Mouse (Mus musculus): ENCODE data around the gene Tsga10ip. TPM values are rescaled to one million over a fixed set of nuclear protein-coding genes. Genes with fewer than 3 reads are reported as not detected.

Gene Tsga10ip
- polyA plus RNA-seq, 1 experiment = 2.6 TPM

DNA sequence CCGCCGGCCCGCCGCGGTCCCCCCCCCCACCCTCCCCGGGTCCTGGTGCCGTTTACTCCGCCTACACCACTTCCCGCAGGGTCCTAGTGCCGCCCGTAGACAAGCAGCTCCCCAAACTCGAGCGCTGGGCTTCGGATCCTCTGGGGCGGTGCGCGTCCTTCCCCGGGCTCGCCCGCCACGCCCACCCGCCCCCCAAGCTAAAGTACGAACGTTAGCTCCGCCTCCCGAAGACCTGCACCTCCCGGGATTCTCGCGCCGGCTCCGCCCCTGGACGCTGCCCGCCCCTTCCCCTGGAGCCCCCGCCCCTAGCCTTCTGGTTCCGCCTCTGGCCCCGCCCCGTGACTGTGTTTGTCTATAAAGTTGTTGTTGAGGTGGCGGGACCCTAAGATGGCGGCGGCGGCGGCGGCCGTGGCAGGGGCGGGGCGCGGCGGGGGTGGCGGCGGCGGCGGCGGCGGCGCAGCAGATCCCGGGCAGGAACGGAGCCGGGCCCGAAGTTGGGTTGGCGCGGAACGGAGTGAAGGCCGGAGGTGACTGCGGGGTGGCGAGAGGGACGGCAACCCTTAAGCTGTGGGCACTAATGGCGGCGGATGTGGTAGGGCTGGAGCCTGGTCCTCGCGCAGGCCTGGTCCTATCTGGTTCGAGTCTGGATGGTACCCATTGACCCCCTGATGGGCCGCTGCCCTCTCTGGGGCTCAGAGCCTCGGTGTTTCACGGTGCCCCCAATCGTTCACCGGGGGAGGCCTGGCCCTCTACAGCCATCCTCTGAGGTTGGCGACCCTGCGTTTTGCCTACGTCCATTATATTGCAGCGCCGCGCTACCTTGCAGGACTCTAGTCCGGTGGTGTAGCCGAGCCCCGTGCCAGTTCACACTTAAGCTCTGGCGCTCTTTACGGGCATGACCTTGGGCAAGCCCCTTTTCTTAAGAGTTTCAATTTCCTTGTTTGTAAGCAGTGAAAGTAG, 22.7 kb upstream of the Tsga10ip start, which contains the start of the genes Drap1 and AI837181:
Drap1 (minus strand) TSS at position 198 of the 960 bp plus-strand sequence.
AI837181 (plus strand) TSS at position 363 of the 960 bp plus-strand sequence.
- H3K4me3 ChIP-seq (replicated peaks) = peak within 1 kb of the TSS; percentile 100
- no peak for TF ChIP-seq GATA1 (IDR thresholded peaks at IDR 0.05; ENCODE audit: borderline replicate concordance, low read length)
- H3K4me1 ChIP-seq = peaks cover 65% of the 10 kb centered on the region
- H3K9me3 ChIP-seq = no peaks in the 10 kb centered on the region
- peaks cover 60% of the 10 kb centered on the region for H3K36me3 ChIP-seq (replicated peaks; ENCODE audit: low read length)
- no peaks in the 10 kb centered on the region for H3K27me3 ChIP-seq (replicated peaks)

DNA sequence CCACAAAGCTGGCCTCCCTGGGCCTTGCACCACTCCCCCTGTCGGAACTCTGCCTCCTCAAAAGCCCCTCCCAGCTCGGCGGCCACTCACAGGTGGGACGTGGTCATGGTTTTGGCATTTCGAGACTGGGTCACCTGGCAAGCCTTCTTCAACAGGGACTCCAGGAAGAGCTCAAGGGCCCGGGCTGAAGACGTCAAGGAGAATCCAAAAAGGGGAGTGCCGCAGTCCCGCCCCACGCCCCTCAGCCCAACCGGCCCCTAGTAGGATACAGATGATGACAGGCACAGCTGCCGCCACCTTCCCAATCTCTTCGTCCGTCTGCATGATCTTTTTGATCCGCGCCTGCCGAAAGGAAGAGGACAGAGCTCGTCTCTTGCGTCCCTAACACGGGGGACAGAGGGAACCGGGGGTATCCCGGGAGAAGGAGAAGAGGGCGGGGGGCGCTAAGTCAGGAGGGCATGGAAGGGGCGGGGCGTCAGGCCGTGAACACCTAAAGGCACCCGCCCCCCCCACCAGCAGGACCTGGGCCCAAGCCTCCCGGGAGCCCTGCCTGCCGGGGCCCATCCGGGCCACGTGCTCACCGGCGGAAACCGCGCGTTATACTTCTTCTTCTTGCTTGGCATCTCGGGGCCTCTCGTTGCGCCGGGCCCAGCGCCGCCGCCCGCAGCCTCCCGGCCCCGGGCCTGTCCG, 21.9 kb upstream of the Tsga10ip start:
- Histone ChIP-seq H3K27me3 (replicated peaks) (no peaks in the 10 kb centered on the region), H3K9me3 (no peaks in the 10 kb centered on the region), H3K36me3 (replicated peaks; ENCODE audit: low read length) (peaks cover 65% of the 10 kb centered on the region), H3K4me3 (replicated peaks) (peak overlapping the region; percentile 100), H3K4me1 (peaks cover 62% of the 10 kb centered on the region)
- TF ChIP-seq GATA1 (IDR thresholded peaks at IDR 0.05; ENCODE audit: borderline replicate concordance, low read length) (no peak), FLI1 (IDR thresholded peaks at IDR 0.05; ENCODE audit: low read length) (no peak)

DNA sequence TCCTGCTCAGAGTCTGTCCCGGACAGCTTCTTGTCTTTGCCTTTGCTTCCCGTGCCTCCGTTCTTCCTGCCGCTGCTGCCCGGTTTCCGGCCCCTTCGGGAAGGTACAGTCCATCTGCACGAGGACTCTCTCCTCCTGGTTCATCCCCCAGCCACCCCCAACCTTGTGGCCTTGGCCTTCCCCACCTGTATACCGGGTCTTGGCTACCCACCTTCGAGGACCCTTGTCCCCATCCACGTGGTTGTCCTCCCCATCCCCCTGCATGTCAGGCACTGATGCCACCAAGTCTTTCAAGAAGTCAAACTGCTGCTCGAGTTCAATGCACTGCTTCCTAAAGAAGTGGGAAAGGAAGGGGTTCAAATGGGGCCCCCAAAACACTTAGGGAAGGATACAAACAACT, 21.2 kb upstream of the Tsga10ip start:
- no peaks in the 10 kb centered on the region for H3K27me3 ChIP-seq (replicated peaks)
- no peak for TF ChIP-seq FLI1 (IDR thresholded peaks at IDR 0.05; ENCODE audit: low read length)
- no peak for TF ChIP-seq GATA1 (IDR thresholded peaks at IDR 0.05; ENCODE audit: borderline replicate concordance, low read length)
- H3K36me3 ChIP-seq (replicated peaks; ENCODE audit: low read length) = peaks cover 65% of the 10 kb centered on the region
- H3K9me3 ChIP-seq = no peaks in the 10 kb centered on the region
- H3K4me1 ChIP-seq = peaks cover 57% of the 10 kb centered on the region
- H3K4me3 ChIP-seq (replicated peaks) = peak overlapping the region; percentile 100

DNA sequence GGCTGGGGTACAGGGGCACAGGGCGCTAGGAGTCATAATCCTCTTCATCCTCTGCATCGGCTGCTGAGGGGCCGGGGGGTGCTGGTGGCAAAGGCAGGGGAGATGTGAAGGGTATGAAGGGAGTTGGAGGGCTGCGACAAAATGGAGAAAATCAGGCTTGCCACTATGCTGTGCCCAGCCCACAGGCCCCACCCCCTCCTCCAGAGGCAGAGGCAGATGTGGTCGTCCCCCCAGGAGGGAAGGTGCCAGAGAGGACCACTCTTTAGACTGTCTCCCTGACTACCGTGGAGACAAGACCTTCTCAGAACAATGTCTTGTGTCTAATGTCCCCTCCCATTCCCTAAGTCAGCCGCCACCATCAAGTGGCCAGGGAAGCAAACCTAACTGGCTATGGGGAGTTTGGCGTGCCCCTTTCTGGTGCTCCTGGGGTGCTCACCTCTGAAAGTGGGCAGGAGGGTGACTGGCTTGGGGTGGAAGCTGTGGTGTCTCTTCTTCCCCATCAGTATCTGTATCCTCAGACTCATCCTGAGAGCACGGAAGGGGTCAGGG, 20.6 kb upstream of the Tsga10ip start:
- Histone ChIP-seq H3K36me3 (replicated peaks; ENCODE audit: low read length) (peaks cover 61% of the 10 kb centered on the region), H3K4me1 (peaks cover 60% of the 10 kb centered on the region), H3K4me3 (replicated peaks) (peak overlapping the region; percentile 100), H3K27me3 (replicated peaks) (no peaks in the 10 kb centered on the region), H3K9me3 (no peaks in the 10 kb centered on the region)
- TF ChIP-seq GATA1 (IDR thresholded peaks at IDR 0.05; ENCODE audit: borderline replicate concordance, low read length) = no peak
- TF ChIP-seq FLI1 (IDR thresholded peaks at IDR 0.05; ENCODE audit: low read length) = no peak

DNA sequence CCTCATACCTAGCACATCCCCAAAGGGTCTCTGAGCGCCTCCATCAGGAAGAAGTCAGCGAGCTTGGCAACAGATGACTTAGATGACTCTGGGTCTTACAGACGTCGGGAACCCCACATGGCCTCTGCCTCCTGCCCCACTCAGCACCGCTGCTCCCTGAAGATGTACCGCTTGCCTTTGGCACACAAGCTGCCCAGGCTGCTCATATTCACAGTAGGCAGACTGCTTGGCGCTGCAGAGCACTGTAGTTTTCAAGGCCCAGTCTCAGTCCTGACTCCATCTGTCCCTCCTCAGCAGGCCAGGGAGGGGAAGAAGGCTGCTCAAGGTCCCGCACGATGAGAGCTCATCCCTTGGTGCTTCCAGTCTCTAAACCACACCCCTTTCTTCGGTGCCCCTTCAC, 19.9 kb upstream of the Tsga10ip start:
- Histone ChIP-seq H3K4me3 (replicated peaks) (no peak overlapping the region), H3K4me1 (peaks cover 64% of the 10 kb centered on the region), H3K36me3 (replicated peaks; ENCODE audit: low read length) (peaks cover 57% of the 10 kb centered on the region), H3K27me3 (replicated peaks) (no peaks in the 10 kb centered on the region), H3K9me3 (no peaks in the 10 kb centered on the region)
- TF ChIP-seq FLI1 (IDR thresholded peaks at IDR 0.05; ENCODE audit: low read length) = no peak
- no peak for TF ChIP-seq GATA1 (IDR thresholded peaks at IDR 0.05; ENCODE audit: borderline replicate concordance, low read length)

DNA sequence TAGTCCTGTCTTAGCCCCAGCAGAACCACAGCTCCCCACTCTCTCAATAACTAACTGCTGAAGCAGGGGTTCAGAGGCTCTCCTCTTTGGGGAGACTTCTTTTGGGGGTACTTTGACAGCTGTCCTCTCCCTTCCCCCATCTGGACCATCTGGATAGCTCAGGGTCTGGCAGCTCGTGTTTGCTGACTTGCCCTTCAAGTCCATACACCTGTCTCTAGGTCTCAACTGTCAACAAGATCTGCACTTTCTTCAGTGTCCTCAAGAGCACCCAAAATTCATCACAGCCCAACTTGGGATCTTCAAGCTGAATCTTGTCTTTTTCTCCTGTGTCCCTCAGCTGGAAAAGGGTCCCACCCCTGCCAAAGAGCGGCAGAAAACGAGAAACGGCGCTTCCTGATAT, 19.5 kb upstream of the Tsga10ip start:
- Histone ChIP-seq H3K36me3 (replicated peaks; ENCODE audit: low read length) (peaks cover 52% of the 10 kb centered on the region), H3K9me3 (no peaks in the 10 kb centered on the region), H3K4me3 (replicated peaks) (no peak overlapping the region), H3K4me1 (peaks cover 59% of the 10 kb centered on the region), H3K27me3 (replicated peaks) (no peaks in the 10 kb centered on the region)
- TF ChIP-seq GATA1 (IDR thresholded peaks at IDR 0.05; ENCODE audit: borderline replicate concordance, low read length) (no peak), FLI1 (IDR thresholded peaks at IDR 0.05; ENCODE audit: low read length) (no peak)

DNA sequence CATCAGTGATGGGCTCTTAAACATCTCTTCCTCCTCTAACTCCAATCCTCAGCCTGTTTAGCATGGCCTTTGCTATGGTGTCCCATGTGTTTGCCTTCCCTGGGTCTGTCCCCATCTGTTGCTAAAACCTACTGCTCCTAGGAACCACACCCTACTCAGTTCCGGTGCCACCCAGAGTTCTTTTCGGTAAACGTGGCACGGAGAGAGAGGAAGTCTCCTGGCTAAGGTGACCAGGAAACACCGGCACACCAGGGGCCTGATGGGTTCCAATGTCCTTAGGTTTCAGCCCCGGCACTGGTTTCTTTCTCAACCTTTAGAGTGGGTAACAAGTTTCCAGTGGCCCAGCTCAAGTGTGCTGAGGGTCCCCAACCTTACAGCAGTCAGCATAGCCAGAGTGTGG, 18.3 kb upstream of the Tsga10ip start:
- no peak for TF ChIP-seq FLI1 (IDR thresholded peaks at IDR 0.05; ENCODE audit: low read length)
- no peak for TF ChIP-seq GATA1 (IDR thresholded peaks at IDR 0.05; ENCODE audit: borderline replicate concordance, low read length)
- Histone ChIP-seq H3K36me3 (replicated peaks; ENCODE audit: low read length) (peaks cover 42% of the 10 kb centered on the region), H3K4me1 (peaks cover 48% of the 10 kb centered on the region), H3K9me3 (no peaks in the 10 kb centered on the region), H3K4me3 (replicated peaks) (peak overlapping the region; percentile 23), H3K27me3 (replicated peaks) (no peaks in the 10 kb centered on the region)

DNA sequence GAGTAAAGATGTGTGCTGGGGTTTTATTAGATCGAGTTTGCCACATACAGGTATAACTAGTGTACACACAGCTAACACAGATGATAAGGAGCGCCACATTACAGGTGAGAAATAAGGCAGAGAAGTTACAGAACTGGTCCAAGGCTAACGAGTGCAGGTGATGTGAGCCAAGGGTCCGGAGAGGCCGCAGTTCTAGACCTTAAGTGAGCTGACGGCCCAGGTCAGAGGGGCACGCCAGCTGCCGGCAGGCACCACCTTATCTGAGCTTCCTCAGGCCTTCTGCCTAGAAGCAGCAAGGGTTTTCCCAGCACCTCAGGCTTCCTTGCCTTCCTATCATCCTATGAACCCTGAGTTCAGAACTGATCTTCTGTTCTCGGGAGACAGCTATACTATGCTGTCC, 17.3 kb upstream of the Tsga10ip start:
- H3K27me3 ChIP-seq (replicated peaks) = no peaks in the 10 kb centered on the region
- H3K4me1 ChIP-seq = peaks cover 49% of the 10 kb centered on the region
- no peaks in the 10 kb centered on the region for H3K9me3 ChIP-seq
- H3K4me3 ChIP-seq (replicated peaks) = no peak overlapping the region
- peaks cover 42% of the 10 kb centered on the region for H3K36me3 ChIP-seq (replicated peaks; ENCODE audit: low read length)
- TF ChIP-seq GATA1 (IDR thresholded peaks at IDR 0.05; ENCODE audit: borderline replicate concordance, low read length) (no peak), FLI1 (IDR thresholded peaks at IDR 0.05; ENCODE audit: low read length) (no peak)

DNA sequence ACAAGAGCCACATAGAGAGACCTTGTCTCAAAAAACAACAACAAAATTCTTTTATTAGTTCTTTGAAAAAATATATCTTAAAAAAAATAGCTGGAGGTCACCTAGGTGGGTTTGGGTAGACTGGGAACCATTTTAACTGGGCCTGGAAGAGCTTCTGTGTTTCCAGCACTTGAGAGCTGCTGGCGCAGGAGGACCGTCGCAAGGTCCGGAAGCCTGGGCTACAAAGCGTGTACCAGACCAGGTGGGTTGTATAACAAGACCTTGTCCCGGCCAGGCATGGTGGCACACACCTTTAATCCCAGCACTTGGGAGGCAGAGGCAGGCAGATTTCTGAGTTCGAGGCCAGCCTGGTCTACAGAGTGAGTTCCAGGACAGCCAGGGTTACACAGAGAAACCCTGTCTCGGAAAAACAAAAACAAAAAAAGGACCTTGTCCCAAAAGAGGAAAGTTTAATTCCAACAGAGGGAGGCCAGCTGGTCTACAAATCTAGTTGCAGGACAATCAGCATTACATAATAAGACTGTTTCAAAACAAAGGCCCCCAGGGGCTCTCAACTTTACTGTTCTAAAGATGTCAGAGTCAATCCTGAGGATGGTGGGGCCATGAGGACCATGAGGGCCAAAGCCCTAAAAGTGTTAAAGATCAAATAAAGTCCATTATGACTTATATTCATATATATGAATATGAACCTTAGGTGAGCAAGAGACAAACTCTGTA, 16.6 kb upstream of the Tsga10ip start:
- Histone ChIP-seq H3K9me3 (no peaks in the 10 kb centered on the region), H3K4me3 (replicated peaks) (no peak overlapping the region), H3K27me3 (replicated peaks) (no peaks in the 10 kb centered on the region), H3K36me3 (replicated peaks; ENCODE audit: low read length) (peaks cover 42% of the 10 kb centered on the region), H3K4me1 (peaks cover 52% of the 10 kb centered on the region)
- no peak for TF ChIP-seq GATA1 (IDR thresholded peaks at IDR 0.05; ENCODE audit: borderline replicate concordance, low read length)
- TF ChIP-seq FLI1 (IDR thresholded peaks at IDR 0.05; ENCODE audit: low read length) = no peak
